Mouse (Mus musculus): ENCODE data around the gene Gzmm.

Gene Gzmm

DNA sequence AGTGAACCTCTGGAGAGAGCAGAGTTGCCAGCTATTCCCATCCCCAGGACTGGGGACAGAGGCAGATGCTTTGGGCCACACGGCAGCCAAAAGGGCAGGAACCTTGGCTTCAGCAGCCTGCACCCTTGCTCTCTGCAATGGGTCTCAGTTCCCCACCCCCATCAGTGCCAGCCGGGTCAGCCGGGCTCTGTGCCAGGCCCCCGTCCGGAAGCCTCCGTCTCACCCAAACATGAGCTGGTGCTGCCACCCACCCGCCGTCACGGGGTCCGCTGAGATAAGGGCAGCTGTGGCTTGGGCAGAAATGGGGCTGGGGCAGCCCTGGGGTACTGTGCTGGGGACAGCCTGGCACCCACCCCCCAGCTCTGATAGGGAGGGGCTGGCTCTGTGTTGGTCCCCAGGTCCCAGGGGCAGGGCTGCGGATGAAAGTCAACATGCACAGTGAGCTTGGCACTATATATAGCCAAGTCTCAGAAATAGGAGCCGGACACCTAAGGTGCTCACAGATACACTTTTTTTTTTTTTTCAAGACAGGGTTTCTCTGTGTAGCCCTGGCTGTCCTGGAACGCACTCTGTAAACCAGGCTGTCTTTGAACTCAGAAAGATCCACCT is 40.6 kb downstream of the Gzmm start:
- DNase-seq: no peak

DNA sequence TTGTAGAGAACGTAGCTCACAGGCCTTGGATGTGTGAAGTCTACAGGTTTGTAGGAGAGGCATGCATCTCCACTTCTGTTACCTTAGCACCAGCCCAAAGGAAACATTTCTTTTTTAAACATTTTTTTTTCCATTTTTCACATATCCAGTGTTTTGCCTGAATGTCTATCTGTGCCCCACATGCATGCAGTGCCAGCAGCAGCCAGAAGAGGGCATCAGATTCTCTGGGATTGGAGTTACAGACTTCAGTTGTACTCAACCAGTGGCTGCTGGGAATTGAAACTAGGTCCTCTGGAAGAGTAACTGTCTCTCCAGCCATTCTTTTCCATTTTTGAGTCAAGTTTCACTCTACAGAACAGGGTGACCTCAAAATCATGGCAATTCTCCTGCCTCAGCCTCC is 43.7 kb downstream of the Gzmm start:
- DNase-seq: peak; percentile 58

DNA sequence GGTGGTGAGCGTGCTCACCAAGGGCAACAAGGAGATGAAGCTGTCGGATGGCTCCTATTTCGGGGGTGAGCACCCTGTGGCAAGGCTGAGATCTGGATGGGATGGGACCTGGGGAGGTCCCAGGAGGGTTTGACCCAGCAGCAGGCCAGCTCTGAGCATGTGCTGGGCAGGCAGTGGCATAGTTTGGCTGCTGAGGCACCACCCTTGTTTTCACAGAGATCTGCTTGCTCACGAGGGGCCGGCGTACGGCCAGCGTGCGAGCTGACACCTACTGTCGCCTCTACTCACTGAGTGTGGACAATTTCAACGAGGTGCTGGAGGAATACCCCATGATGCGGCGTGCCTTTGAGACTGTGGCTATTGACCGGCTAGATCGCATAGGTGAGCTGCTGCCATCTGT is 45.0 kb downstream of the Gzmm start:
- no peak for DNase-seq

DNA sequence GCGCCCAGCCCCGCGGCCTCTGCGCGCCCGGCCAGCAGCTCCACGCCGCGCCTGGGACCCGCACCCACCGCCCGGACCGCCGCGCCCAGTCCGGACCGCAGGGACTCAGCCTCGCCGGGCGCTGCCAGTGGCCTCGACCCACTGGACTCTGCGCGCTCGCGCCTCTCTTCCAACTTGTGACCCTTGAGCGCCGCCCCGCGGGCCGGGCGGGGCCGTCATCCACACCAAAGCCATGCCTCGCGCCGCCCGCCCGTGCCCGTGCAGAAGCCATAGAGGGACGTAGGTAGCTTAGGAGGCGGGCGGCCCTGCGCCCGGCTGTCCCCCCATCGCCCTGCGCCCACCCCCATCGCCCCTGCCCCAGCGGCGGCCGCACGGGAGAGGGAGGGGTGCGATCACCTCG is 46.5 kb downstream of the Gzmm start:
- no peak for DNase-seq

DNA sequence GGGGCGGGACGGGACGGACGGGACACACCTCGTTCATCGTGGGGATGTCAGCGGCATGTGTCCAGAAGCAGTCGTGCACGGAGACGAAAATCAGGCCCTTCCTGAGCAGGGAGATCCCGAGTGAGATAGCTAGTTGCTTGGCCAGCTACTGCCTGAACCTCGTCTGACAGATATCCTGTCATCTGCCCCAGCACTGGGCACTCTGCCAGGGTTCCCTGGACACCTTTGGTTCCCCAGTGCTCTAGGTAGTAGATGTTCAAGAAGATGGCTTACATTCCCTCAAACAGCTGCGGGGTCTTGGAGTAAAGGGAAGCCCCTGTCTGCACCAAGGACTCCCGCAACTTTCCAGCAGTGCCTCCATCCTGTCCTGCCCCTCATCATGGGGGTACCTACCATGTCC is 47.9 kb downstream of the Gzmm start:
- no peak for DNase-seq

DNA sequence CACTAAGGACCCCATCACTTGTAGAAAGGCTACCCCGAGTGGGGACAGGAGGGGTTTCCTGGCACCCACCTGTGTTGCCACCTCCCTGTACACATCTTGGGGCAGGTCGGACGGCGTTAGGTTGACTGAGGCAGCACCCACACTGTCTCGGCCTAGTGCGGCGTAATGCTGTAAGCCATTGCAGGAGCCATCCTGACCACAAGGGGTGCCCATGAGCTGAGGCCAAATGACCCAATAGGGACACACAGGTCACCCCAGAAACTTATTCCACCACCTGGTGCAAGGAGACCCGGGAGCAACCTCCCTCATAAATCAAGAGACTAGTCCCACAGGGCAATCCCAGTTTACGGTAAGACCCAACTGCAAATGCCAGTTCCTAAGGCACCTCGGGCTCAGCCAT is 49.4 kb downstream of the Gzmm start:
- peak; percentile 28 for DNase-seq

DNA sequence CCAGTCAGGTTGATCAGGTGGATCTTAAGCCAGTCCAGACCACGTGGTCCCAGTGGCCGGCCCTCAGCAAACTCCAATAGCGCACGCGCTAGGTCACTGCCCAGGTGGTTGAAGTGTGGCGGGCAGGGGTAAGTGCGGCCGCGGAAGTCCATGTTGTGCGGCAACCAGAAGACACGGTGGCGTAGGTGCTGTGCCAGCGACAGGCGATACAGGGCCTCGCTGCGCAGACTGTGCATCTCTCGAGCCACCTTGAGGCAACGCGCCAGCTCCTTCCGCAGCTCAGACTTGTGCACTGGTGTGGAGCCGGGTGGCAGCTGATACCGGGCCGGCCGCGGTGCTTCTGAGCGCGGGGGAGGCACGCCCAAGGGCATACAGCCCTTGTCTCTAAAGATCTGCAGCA is 50.4 kb downstream of the Gzmm start:
- no peak for DNase-seq

DNA sequence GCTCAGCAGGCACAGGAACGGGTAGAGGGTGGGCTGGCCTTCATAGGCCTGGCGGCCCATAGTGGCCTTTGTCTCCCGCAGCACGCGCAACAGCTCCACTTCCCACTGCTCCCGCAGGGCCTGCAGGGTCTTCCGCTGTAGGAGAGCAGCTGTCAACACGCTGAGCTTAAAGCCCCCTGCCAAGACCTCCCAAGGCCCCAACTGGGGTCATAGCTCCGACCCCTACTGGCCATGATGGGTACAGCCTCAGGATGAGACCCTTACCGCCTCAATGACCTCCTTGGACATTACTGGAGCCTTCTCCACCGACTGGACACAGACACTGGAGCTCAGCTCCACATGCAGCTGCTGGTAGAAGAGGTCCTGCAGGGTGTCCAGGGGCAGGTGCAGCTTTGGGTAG is 52.0 kb downstream of the Gzmm start:
- no peak for DNase-seq

DNA sequence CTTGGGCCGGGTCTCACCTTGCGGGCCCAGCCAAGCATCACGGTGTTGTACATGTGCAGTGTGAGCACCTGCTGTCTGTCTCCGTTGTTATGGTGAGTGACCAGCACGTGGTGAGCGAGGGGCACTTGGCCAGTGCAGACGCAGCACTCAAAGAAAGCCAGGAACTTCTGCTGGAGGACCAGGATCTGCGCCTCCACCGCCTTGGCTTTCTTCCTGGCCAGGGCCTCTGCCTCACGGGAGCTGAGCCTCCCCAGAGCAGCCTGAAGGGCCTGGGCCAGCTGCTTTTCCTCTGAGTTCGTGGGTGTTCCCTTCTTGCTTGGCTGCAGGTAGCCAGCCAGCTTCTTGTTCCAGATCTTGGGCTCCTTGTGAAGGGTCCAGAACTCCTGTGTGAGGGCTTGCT is 54.3 kb downstream of the Gzmm start:
- no peak for DNase-seq

DNA sequence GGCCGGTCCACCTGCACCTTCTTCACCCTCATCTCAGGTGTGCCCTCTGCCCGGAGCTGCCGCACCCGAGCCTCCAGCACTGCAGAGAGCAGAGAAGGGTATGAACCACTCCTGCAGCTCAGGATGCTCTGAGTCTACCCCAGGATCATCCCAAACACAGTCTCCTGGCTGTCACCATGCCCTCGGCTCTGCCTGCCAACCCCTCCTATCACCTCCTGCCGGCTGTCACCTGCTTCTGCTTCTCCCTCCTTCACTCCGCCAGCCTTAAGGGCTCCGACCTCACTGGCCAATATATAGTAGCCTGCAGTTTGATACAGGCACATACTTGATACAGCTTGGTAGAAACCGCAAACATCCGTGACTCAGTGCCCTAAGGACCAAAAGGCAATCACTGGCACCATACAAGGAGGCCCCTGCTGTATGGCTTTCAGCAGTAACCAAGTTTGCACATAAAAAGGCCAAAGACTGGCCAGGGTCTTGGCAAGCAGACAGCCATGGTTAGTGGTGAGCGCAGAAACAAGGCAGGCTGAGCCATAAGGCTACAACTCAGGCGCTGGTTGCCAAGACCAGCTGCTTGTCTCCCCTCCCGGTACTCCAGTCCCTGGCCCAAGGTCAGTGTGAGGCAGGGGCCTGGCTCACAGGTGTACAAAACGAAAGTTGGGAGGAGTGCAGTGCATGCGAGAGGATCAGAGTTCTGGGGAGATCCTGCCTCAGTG is 55.0 kb downstream of the Gzmm start:
- DNase-seq: no peak
